Mouse (Mus musculus) activated CD4-positive, CD25-positive, alpha-beta regulatory T cell, adult 4 months (primary cell): Measurements from ENCODE around the gene Cacna1c. TPM values are rescaled to one million over a fixed set of nuclear protein-coding genes. Genes with fewer than 3 reads are reported as not detected.

Experiments used
- ATAC-seq: one replicate; pipeline ENCODE4 v1.8.0; 2017
- polyA plus RNA-seq, 2 experiments: library from polyadenylated mRNA; unstranded; fragments of 100-300 nt; shearing (Covaris generic); gene quantifications; one replicate each; pipeline ENCODE4 v1.2.1; 2017

The Cacna1c gene
- polyA plus RNA-seq, 2 experiments from 2014 or later, result 1.1 TPM

GRCm38 (mm10) chr6:119047340-119047739, 148.9 kb downstream of the Cacna1c start:
- ATAC-seq, result no peak

GRCm38 (mm10) chr6:119045498-119045897, 150.7 kb downstream of the Cacna1c start:
- no peak for ATAC-seq

- ATAC-seq, result no peak
Observed at GRCm38 (mm10) chr6:119044148-119044547, 152.1 kb downstream of the Cacna1c start.

- ATAC-seq, result no peak
Observed at GRCm38 (mm10) chr6:119042803-119043202, 153.4 kb downstream of the Cacna1c start.

- no peak for ATAC-seq
Observed at GRCm38 (mm10) chr6:119040961-119041360, 155.3 kb downstream of the Cacna1c start.

GRCm38 (mm10) chr6:119039815-119040214, 156.4 kb downstream of the Cacna1c start:
- ATAC-seq, result no peak

- ATAC-seq, result no peak
Observed at GRCm38 (mm10) chr6:119039293-119039692, 156.9 kb downstream of the Cacna1c start.

GRCm38 (mm10) chr6:119037815-119038214, 158.4 kb downstream of the Cacna1c start:
- no peak for ATAC-seq

- ATAC-seq, result no peak
Observed at GRCm38 (mm10) chr6:119037047-119037446, 159.2 kb downstream of the Cacna1c start.

- ATAC-seq, result no peak
Observed at GRCm38 (mm10) chr6:119035361-119035760, 160.9 kb downstream of the Cacna1c start.

GRCm38 (mm10) chr6:119034947-119035346, 161.3 kb downstream of the Cacna1c start:
- ATAC-seq, result no peak

- ATAC-seq, result no peak
Observed at GRCm38 (mm10) chr6:119027880-119028279, 168.3 kb downstream of the Cacna1c start.

- ATAC-seq, result no peak
Observed at GRCm38 (mm10) chr6:119022850-119023249, 173.4 kb downstream of the Cacna1c start.

GRCm38 (mm10) chr6:119021226-119021625, 175.0 kb downstream of the Cacna1c start:
- no peak for ATAC-seq

GRCm38 (mm10) chr6:119018956-119019355, 177.3 kb downstream of the Cacna1c start:
- ATAC-seq, result no peak

- ATAC-seq, result no peak
Observed at GRCm38 (mm10) chr6:119018256-119018655, 178.0 kb downstream of the Cacna1c start.

GRCm38 (mm10) chr6:119017498-119017897, 178.7 kb downstream of the Cacna1c start:
- ATAC-seq, result no peak

GRCm38 (mm10) chr6:119015346-119015745, 180.9 kb downstream of the Cacna1c start:
- no peak for ATAC-seq

GRCm38 (mm10) chr6:119013168-119014098, 182.8 kb downstream of the Cacna1c start:
- no peak for ATAC-seq

- no peak for ATAC-seq
Observed at GRCm38 (mm10) chr6:119010875-119011274, 185.3 kb downstream of the Cacna1c start.

- no peak for ATAC-seq
Observed at GRCm38 (mm10) chr6:119009526-119009925, 186.7 kb downstream of the Cacna1c start.

GRCm38 (mm10) chr6:119008638-119009166, 187.5 kb downstream of the Cacna1c start:
- ATAC-seq, result no peak

- ATAC-seq, result no peak
Observed at GRCm38 (mm10) chr6:119004596-119004995, 191.6 kb downstream of the Cacna1c start.

GRCm38 (mm10) chr6:119001442-119001841, 194.8 kb downstream of the Cacna1c start:
- no peak for ATAC-seq
